Mouse (Mus musculus) G1E (cell line): ENCODE results near the gene Shld1. TPM values are rescaled to one million over a fixed set of nuclear protein-coding genes. Genes with fewer than 3 reads are reported as not detected.

Experiments
- ATAC-seq: 2 replicates; pipeline ENCODE4 v1.8.0; 2016; ENCODE audit warnings: mild to moderate bottlenecking; ENCODE audit not compliant: insufficient number of reproducible peaks, poor library complexity, low FRiP score, severe bottlenecking; ENCODE audit errors: extremely low read depth
- DNase-seq: peaks from one replicate; pipeline ENCODE4 v3.0.0; 2012; ENCODE audit warnings: low spot score
- H3K27me3 ChIP-seq: 2 replicates; pipeline ENCODE4 v1.6.1; 2012; ENCODE audit warnings: mild to moderate bottlenecking, low read length, inconsistent platforms; ENCODE audit not compliant: insufficient read depth
- H3K36me3 ChIP-seq: replicated peaks from 2 replicates; pipeline ENCODE3; 2012; ENCODE audit warnings: mild to moderate bottlenecking, inconsistent platforms
- H3K4me1 ChIP-seq: 2 replicates; pipeline ENCODE4 v1.6.1; 2012; ENCODE audit warnings: low read depth, low read length, inconsistent platforms, mixed read lengths; ENCODE audit not compliant: insufficient read depth
- H3K4me3 ChIP-seq: 2 replicates; pipeline ENCODE4 v1.5.1; 2012; ENCODE audit warnings: low read depth, mild to moderate bottlenecking, inconsistent platforms, low read length, moderate library complexity, mixed read lengths
- H3K9me3 ChIP-seq: replicated peaks from 2 replicates; pipeline ENCODE4 v1.6.1; 2012; ENCODE audit warnings: inconsistent platforms
- CTCF ChIP-seq: IDR thresholded peaks from 2 replicates; pipeline ENCODE4 v1.5.1; 2012; ENCODE audit warnings: low read depth, low read length, inconsistent platforms, mixed read lengths
- GATA1 ChIP-seq: IDR thresholded peaks from 2 replicates; pipeline ENCODE4 v1.6.1; 2012; ENCODE audit warnings: borderline replicate concordance, low read length, inconsistent platforms, mixed read lengths
- GATA2 ChIP-seq: IDR thresholded peaks from 2 replicates; pipeline ENCODE4 v1.6.1; 2012; ENCODE audit warnings: low read depth, low read length, inconsistent platforms, borderline replicate concordance
- POLR2AphosphoS5 ChIP-seq: IDR thresholded peaks from 2 replicates; pipeline ENCODE4 v1.6.1; 2012; ENCODE audit warnings: low read depth, low read length, inconsistent platforms; ENCODE audit not compliant: insufficient replicate concordance
- TAL1 ChIP-seq: conservative IDR thresholded peaks from 2 replicates; pipeline ENCODE4 v1.6.1; 2012; ENCODE audit warnings: low read depth, low read length, inconsistent platforms, mixed read lengths
- polyA plus RNA-seq: library from polyadenylated mRNA; stranded (reverse); fragments of >175 nt; gene quantifications from 2 replicates; pipeline ENCODE4 v1.2.3, GENCODE M21; 2012
- total RNA-seq, 2 experiments: library from RNA; stranded (forward) in 1 of 2; stranded (reverse) in 1 of 2; fragments of 200-1000 nt in 1 of 2; fragments of >200 nt in 1 of 2; fragmentation: Nextera tagmentation in 1 of 2; gene quantifications; 2 replicates each; pipeline ENCODE4 v1.2.3; 2014 to 2017

Shld1 gene
- total and polyA plus RNA-seq, 3 experiments = 2.7 to 15.0 (median 5.2) TPM

DNA sequence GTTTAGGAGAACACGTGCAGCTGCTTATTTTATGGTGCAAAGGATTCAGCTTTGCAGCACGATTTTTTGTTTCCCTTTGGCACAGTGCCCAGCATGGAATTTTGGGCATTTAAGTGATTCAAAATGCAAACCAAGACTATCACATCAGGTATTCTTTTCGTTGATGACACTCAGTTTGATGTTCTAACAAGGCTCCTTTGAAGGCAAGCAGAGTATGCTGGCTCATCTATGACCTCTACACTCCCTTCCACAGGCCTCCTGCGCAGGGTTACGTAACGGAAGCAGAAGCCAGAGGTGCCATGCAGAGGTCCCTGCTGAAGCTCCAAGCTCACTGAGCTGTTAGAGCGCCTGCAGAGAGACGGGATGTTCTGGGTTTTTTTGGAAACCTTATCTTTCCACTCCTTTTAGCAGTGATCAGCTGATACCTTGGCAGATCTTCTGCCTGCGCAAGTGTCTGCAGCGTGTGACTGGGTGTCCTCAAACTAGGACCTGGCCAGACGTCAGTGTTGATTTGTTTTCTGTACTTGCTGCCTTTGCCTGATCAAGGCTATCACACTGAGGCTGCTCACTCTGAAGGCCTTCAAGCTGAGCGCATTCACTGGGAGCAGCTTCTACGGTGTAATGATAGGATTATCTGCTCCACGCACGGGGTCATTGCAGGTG, 3.0 kb downstream of the Shld1 start:
- H3K36me3 ChIP-seq = peaks cover 26% of the 10 kb centered on the region
- peak overlapping the region; percentile 44; the same call in 1 of the 2 replicates for H3K4me3 ChIP-seq
- ATAC-seq (peak; percentile 61), DNase-seq (no peak)
- H3K9me3 ChIP-seq = no peaks in the 10 kb centered on the region
- peaks cover 85% of the 10 kb centered on the region for H3K4me1 ChIP-seq
- TF ChIP-seq GATA1 = no peak
- TF ChIP-seq POLR2AphosphoS5 = no peak
- no peak for TF ChIP-seq GATA2
- no peak for TF ChIP-seq CTCF
- TF ChIP-seq TAL1 = peak; percentile 51
- no peaks in the 10 kb centered on the region for H3K27me3 ChIP-seq

DNA sequence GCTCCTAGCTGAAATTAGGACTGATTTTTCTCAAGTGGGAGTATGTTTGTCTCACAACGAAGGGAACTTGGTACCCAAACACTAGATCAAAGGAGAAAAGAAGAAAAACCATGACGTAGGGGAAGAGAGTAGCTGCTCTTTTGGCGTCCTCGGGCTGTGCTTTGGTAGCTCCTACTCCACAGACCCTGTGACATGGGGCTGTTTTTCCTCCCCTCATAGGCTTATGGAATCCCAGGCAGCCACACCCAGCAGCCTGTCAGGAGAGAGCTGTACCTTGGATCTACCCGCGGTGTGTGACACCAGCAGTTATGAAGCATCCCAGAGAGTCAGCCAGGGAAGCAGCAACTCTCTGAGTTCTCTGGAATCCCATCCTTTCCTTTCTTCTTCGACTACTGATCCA, 5.0 kb downstream of the Shld1 start:
- Histone ChIP-seq H3K27me3 (no peaks in the 10 kb centered on the region), H3K4me3 (no peak overlapping the region), H3K36me3 (peaks cover 38% of the 10 kb centered on the region), H3K9me3 (no peaks in the 10 kb centered on the region), H3K4me1 (peaks cover 88% of the 10 kb centered on the region)
- DNase-seq = no peak
- TF ChIP-seq GATA2 = no peak
- TF ChIP-seq POLR2AphosphoS5 = no peak
- no peak for TF ChIP-seq GATA1
- ATAC-seq = no peak

DNA sequence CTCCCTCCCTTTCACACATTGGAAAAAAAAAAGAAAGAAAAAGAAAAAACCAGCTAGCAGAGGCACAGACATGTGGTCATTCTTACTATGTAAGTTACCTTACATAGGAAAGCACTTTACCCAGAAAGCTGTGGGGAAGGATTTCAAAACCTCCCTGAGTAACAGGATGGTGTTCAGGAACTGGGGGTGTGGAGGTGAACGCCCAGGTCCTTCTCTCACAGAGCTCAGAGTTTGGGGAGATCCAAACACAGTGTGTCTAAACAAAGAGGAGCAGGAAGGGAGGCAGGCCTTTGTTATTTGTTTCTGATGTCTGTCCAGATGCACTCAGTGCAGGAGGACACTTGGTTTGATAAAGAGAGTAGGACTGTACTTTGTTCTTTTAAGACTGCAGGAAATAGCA, 5.6 kb downstream of the Shld1 start:
- Histone ChIP-seq H3K9me3 (no peaks in the 10 kb centered on the region), H3K4me1 (peaks cover 90% of the 10 kb centered on the region), H3K27me3 (no peaks in the 10 kb centered on the region), H3K36me3 (peaks cover 41% of the 10 kb centered on the region), H3K4me3 (no peak overlapping the region)
- no peak for DNase-seq
- TF ChIP-seq TAL1 (no peak), GATA1 (no peak), POLR2AphosphoS5 (no peak), CTCF (no peak), GATA2 (no peak)
- no peak for ATAC-seq

DNA sequence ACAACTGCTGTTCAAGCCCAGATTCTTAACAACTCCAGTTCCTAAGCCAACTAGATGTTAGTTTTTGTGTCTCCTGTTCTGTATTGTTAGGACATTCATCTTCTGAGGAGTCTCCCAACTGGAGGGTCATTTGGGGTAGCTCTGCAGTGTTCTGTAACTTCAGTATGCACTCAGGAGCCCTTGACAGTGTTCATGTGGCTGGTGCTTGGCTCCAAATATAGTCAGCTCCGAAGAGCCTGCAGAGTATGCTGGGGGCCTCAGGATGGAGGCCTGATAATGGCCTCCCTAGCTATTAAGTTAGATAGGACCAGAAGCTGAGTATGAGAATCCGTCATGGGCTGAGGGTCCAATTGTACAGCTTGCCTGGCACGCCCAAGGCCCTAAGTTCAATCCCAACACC, 7.2 kb downstream of the Shld1 start:
- Histone ChIP-seq H3K27me3 (no peaks in the 10 kb centered on the region), H3K4me1 (peaks cover 88% of the 10 kb centered on the region), H3K4me3 (no peak overlapping the region), H3K9me3 (no peaks in the 10 kb centered on the region), H3K36me3 (peaks cover 55% of the 10 kb centered on the region)
- ATAC-seq (no peak), DNase-seq (no peak)
- no peak for TF ChIP-seq GATA1
- no peak for TF ChIP-seq GATA2
- TF ChIP-seq POLR2AphosphoS5 = no peak
- TF ChIP-seq CTCF = no peak
- TF ChIP-seq TAL1 = no peak

DNA sequence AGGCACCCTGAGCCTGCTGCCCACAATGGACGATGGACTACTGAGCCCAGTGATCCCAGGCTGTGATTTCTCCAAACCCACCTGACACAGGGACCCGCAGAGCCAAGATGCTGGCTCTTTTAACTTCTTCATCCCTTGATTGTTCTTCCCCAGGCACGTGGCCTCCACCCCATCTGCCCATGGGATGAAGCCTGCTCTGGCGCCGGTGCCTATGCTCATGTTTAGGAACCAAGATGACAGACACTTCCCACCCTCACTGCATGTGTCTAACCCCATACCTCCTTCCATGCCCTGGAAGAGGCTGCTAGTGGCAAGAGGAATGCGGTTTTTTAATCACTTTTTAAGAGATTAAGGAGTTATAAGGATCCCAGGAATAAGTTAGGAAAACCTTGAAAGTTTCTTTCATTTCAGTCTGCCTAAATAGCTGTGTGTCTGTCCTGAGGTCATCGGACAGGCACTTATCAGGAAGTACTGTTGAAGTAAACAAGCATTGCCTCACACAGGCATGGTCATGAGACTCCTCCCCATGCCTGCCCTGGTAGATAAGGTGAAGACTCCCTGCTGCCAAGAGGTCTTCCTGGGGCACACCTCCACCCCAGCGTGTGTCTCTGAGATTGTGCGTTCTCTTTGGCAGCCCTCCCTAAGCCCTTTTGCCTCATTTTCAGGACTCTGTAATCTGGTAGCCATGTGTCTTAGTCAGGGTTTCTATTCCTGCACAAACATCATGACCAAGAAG, 8.8 kb downstream of the Shld1 start:
- Histone ChIP-seq H3K4me1 (peaks cover 73% of the 10 kb centered on the region), H3K9me3 (no peaks in the 10 kb centered on the region), H3K4me3 (peak overlapping the region; percentile 57; the same call in 1 of the 2 replicates), H3K36me3 (peaks cover 56% of the 10 kb centered on the region), H3K27me3 (no peaks in the 10 kb centered on the region)
- TF ChIP-seq CTCF (no peak), TAL1 (peak; percentile 97), GATA1 (no peak)
- ATAC-seq (peak; percentile 99), DNase-seq (peak; percentile 76)

DNA sequence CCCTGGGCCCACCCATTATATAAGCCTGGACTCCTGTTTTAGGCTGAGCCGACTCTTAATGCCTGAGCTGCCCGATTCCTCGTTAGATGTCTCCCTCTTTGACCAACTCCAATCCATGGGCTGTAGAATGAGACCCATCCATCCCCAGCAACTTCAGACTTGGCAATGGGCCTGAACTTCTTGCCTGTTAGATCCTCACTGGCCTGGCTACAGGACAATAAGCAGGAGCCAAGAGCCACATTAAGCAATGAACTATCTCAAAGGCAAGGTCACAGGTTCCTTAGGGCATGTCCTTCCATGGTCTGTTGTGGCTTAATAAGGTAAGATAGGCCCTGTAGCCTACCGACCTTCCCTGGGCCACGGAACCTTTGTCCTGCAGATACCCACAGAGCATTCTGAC, 9.8 kb downstream of the Shld1 start:
- no peak overlapping the region; the same call in 1 of the 2 replicates for H3K4me3 ChIP-seq
- TF ChIP-seq POLR2AphosphoS5 (no peak), CTCF (no peak), TAL1 (no peak), GATA1 (no peak), GATA2 (no peak)
- no peaks in the 10 kb centered on the region for H3K27me3 ChIP-seq
- DNase-seq = no peak
- H3K4me1 ChIP-seq = peaks cover 68% of the 10 kb centered on the region
- peaks cover 55% of the 10 kb centered on the region for H3K36me3 ChIP-seq
- no peak for ATAC-seq
- H3K9me3 ChIP-seq = no peaks in the 10 kb centered on the region
